Mouse (Mus musculus): Measurements from ENCODE around the gene Rap1gap2.

DNA sequence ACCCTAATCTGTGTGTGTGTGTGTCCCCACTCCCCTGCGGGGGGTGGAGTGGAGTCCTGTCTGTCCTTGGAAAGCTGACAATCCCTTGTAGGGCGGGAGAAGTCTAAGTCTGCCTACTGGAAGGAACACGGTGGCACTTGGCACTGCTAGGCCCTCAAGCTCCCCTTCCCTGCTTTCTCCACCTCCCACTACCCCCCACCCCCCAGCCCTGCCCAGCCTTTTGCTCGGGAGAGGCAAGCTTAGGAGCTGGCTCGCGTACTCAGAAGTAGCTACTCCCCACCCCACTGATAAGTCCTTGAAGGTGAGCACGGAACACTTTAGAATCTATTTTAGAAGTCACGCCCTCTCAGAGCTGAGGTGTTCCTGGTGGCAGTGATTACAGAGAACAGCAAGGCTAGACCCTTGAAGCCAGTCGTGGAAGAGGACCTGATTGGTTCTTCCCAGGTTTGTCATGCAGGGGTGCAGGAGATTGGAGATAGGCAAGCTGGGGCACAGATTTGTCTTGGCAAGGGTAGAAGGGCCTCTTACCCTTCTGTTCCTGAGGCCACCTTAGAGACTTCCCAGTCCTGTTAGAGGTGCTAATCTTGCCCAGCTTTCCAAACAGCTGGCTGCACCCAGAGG is 28.2 kb upstream of the Rap1gap2 start:
- TF ChIP-seq POLR2A (IDR thresholded peaks at IDR 0.05; ENCODE audit: borderline replicate concordance, extremely low read depth, low read depth, low read length) (no peak), CTCF (IDR thresholded peaks at IDR 0.05; ENCODE audit: insufficient read depth, low read length) (no peak)
